Mouse (Mus musculus): Measurements from ENCODE around the gene Hmgb4.
A peak's percentile ranks its signal among the peaks of the same experiment; 100 is the strongest.

Gene Hmgb4

GRCm38 (mm10) chr4:128260907-128261560, at the start of gene Hmgb4:
Gene Hmgb4 (minus strand): TSS chr4:128260957.
- no peak for DNase-seq

- DNase-seq = peak; percentile 18 to 27
Measured at GRCm38 (mm10) chr4:128306011-128306410, 45.3 kb upstream of the Hmgb4 start.

GRCm38 (mm10) chr4:128304049-128304448, 43.3 kb upstream of the Hmgb4 start:
- no peak for DNase-seq

GRCm38 (mm10) chr4:128288095-128288494, 27.3 kb upstream of the Hmgb4 start:
- DNase-seq = no peak

- no peak for DNase-seq
Measured at GRCm38 (mm10) chr4:128285009-128285408, 24.3 kb upstream of the Hmgb4 start.

- DNase-seq = no peak
Measured at GRCm38 (mm10) chr4:128275586-128275985, 14.8 kb upstream of the Hmgb4 start.

- DNase-seq = no peak
Measured at GRCm38 (mm10) chr4:128275116-128275515, 14.4 kb upstream of the Hmgb4 start.

GRCm38 (mm10) chr4:128273146-128273545, 12.4 kb upstream of the Hmgb4 start:
- no peak for DNase-seq

GRCm38 (mm10) chr4:128272501-128272900, 11.7 kb upstream of the Hmgb4 start:
- DNase-seq = peak; percentile 18 to 22

GRCm38 (mm10) chr4:128270931-128271330, 10.2 kb upstream of the Hmgb4 start:
- no peak for DNase-seq

- no peak for DNase-seq
Measured at GRCm38 (mm10) chr4:128270177-128270576, 9.4 kb upstream of the Hmgb4 start.

- DNase-seq = no peak
Measured at GRCm38 (mm10) chr4:128269261-128269875, 8.6 kb upstream of the Hmgb4 start.

- DNase-seq = no peak
Measured at GRCm38 (mm10) chr4:128265341-128265740, 4.6 kb upstream of the Hmgb4 start.

GRCm38 (mm10) chr4:128264491-128264890, 3.7 kb upstream of the Hmgb4 start:
- DNase-seq = no peak

GRCm38 (mm10) chr4:128259211-128259610, 1.5 kb downstream of the Hmgb4 start:
- no peak for DNase-seq

- DNase-seq = no peak
Measured at GRCm38 (mm10) chr4:128248676-128249075, 12.1 kb downstream of the Hmgb4 start.

GRCm38 (mm10) chr4:128245201-128245600, 15.6 kb downstream of the Hmgb4 start:
- no peak for DNase-seq

- DNase-seq = no peak
Measured at GRCm38 (mm10) chr4:128241854-128242356, 18.9 kb downstream of the Hmgb4 start.

- no peak for DNase-seq
Measured at GRCm38 (mm10) chr4:128241075-128241853, 19.5 kb downstream of the Hmgb4 start.

GRCm38 (mm10) chr4:128239113-128239512, 21.6 kb downstream of the Hmgb4 start:
- DNase-seq = peak in 1 of 2 experiments; percentile 17

- no peak for DNase-seq
Measured at GRCm38 (mm10) chr4:128233458-128233857, 27.3 kb downstream of the Hmgb4 start.

- no peak for DNase-seq
Measured at GRCm38 (mm10) chr4:128227377-128228316, 33.1 kb downstream of the Hmgb4 start.
